Mouse (Mus musculus) hindbrain, postnatal 0 days (tissue): ENCODE data around the gene Doc2g. TPM values are rescaled to one million over a fixed set of nuclear protein-coding genes. Genes with fewer than 3 reads are reported as not detected.

Experiments used
- ATAC-seq: fragments of 200-750 bp; cut with Nextera tagmentation; 2 replicates; pipeline ENCODE4 v1.8.0; 2017; ENCODE audit warnings: mild to moderate bottlenecking, moderate TSS enrichment, moderate library complexity
- DNase-seq: peaks from one replicate; pipeline ENCODE4 v3.0.0-alpha.2; 2015; ENCODE audit warnings: low spot score
- H3K27ac ChIP-seq: fragments of 300-500 bp; sonication (generic); 2 replicates; pipeline ENCODE4 v1.5.1; 2014; ENCODE audit warnings: mild to moderate bottlenecking
- H3K27me3 ChIP-seq: fragments of 300-500 bp; sonication (generic); 2 replicates; pipeline ENCODE4 v1.6.1; 2014; ENCODE audit warnings: low read length, mixed read lengths; ENCODE audit not compliant: insufficient read depth
- H3K36me3 ChIP-seq: fragments of 300-500 bp; sonication (generic); 2 replicates; pipeline ENCODE4 v1.6.1; 2014; ENCODE audit warnings: low read length, mixed read lengths; ENCODE audit not compliant: insufficient read depth
- H3K4me1 ChIP-seq: fragments of 300-500 bp; sonication (generic); 2 replicates; pipeline ENCODE4 v1.6.1; 2014; ENCODE audit warnings: antibody characterized with exemption, low read length, mixed read lengths; ENCODE audit not compliant: insufficient read depth
- H3K4me2 ChIP-seq: fragments of 300-500 bp; sonication (generic); 2 replicates; pipeline ENCODE4 v1.6.1; 2014; ENCODE audit warnings: low read depth, mild to moderate bottlenecking, low read length, moderate library complexity, mixed read lengths
- H3K4me3 ChIP-seq: fragments of 300-500 bp; sonication (generic); 2 replicates; pipeline ENCODE4 v1.5.1; 2014; ENCODE audit warnings: low read length
- H3K9ac ChIP-seq: fragments of 300-500 bp; sonication (generic); replicated peaks from 2 replicates; pipeline ENCODE4 v1.6.1; 2014; ENCODE audit warnings: mild to moderate bottlenecking, low read length, moderate library complexity, mixed read lengths
- H3K9me3 ChIP-seq: fragments of 300-500 bp; sonication (generic); 2 replicates; pipeline ENCODE4 v1.6.1; 2016; ENCODE audit warnings: low read length, mixed read lengths
- CTCF ChIP-seq: IDR thresholded peaks from 2 replicates; pipeline ENCODE4 v1.5.1; 2016; ENCODE audit warnings: antibody characterized with exemption, control low read depth, low read depth
- WGBS: fragments of 180-500 bp; shearing (Covaris S2); extraction: QIAGEN DNeasy Blood & Tissue Kit; methylation state at CpG from one replicate; pipeline ENCODE4 v1.1.7; 2014; 5-methylcytosine and 5-hydroxymethylcytosine counted together
- polyA plus RNA-seq: library from polyadenylated mRNA; unstranded; fragments of >200 nt; fragmentation: Nextera tagmentation; extraction: Ambion mirVana; gene quantifications from 2 replicates; pipeline ENCODE4 v1.2.1, GENCODE M21; 2015
- total RNA-seq: library from RNA; depleted of rRNA; stranded (reverse); fragments of >200 nt; gene quantifications from 2 replicates; pipeline ENCODE4 v1.2.3, GENCODE M21; 2014

Gene Doc2g
- total and polyA plus RNA-seq, 2 experiments from 2014 or later: 3.5 to 3.9 TPM

- H3K36me3 ChIP-seq: no peaks in the 10 kb centered on the region
- H3K4me2 ChIP-seq: no peak overlapping the region
- no peaks in the 10 kb centered on the region for H3K27me3 ChIP-seq
- TF ChIP-seq CTCF: peak; percentile 88
- H3K9me3 ChIP-seq: no peaks in the 10 kb centered on the region
- ATAC-seq (peak; percentile 82), DNase-seq (peak; percentile 91)
- H3K27ac ChIP-seq: peak overlapping the region; percentile 26; the same call in 1 of the 2 replicates
- no peak overlapping the region for H3K4me3 ChIP-seq
- H3K4me1 ChIP-seq: peaks cover 5% of the 10 kb centered on the region; the same call in 1 of the 2 replicates
- H3K9ac ChIP-seq: no peak overlapping the region
- 20% methylated on average over 4 of the region's 4 CpGs for WGBS
These were observed 22.8 kb upstream of the Doc2g start for GRCm38 (mm10) chr19:3980309-3980708.

- TF ChIP-seq CTCF: no peak
- H3K4me3 ChIP-seq: no peak overlapping the region
- no peak overlapping the region for H3K4me2 ChIP-seq
- peaks cover 5% of the 10 kb centered on the region; the same call in 1 of the 2 replicates for H3K4me1 ChIP-seq
- WGBS: 85% methylated on average over 9 of the region's 9 CpGs
- DNase-seq (no peak), ATAC-seq (no peak)
- H3K9ac ChIP-seq: no peak overlapping the region
- H3K36me3 ChIP-seq: no peaks in the 10 kb centered on the region
- H3K9me3 ChIP-seq: no peaks in the 10 kb centered on the region
- H3K27ac ChIP-seq: no peak overlapping the region
- no peaks in the 10 kb centered on the region for H3K27me3 ChIP-seq
These were observed 22.2 kb upstream of the Doc2g start for GRCm38 (mm10) chr19:3980917-3981316.

- H3K4me1 ChIP-seq: peaks cover 5% of the 10 kb centered on the region; the same call in 1 of the 2 replicates
- WGBS: 35% methylated on average over 9 of the region's 9 CpGs
- no peak overlapping the region for H3K9ac ChIP-seq
- no peak overlapping the region for H3K4me3 ChIP-seq
- no peak for TF ChIP-seq CTCF
- H3K27me3 ChIP-seq: no peaks in the 10 kb centered on the region
- DNase-seq (no peak), ATAC-seq (no peak)
- no peak overlapping the region for H3K27ac ChIP-seq
- no peaks in the 10 kb centered on the region for H3K36me3 ChIP-seq
- no peaks in the 10 kb centered on the region for H3K9me3 ChIP-seq
- no peak overlapping the region for H3K4me2 ChIP-seq
These were observed 19.4 kb upstream of the Doc2g start for GRCm38 (mm10) chr19:3983527-3984200.

- Histone ChIP-seq H3K27ac (no peak overlapping the region; the same call in 1 of the 2 replicates), H3K36me3 (no peaks in the 10 kb centered on the region), H3K9ac (no peak overlapping the region), H3K4me3 (no peak overlapping the region), H3K4me1 (peaks cover 5% of the 10 kb centered on the region; the same call in 1 of the 2 replicates), H3K9me3 (no peaks in the 10 kb centered on the region), H3K27me3 (no peaks in the 10 kb centered on the region), H3K4me2 (no peak overlapping the region)
- TF ChIP-seq CTCF: no peak
- ATAC-seq (no peak), DNase-seq (no peak)
- WGBS: 12% methylated on average over 8 of the region's 8 CpGs
These were observed 17.8 kb upstream of the Doc2g start for GRCm38 (mm10) chr19:3985261-3985681.

GRCm38 (mm10) chr19:3986334-3986733 is 16.8 kb upstream of the Doc2g start, which contains the start of gene Acy3:
Gene Acy3, plus strand, starts transcription at chr19:3986570.
- 21% methylated on average over 8 of the region's 8 CpGs for WGBS
- no peak within 1 kb of the TSS for H3K9ac ChIP-seq
- DNase-seq (peak; percentile 34), ATAC-seq (no peak)
- H3K4me3 ChIP-seq: no peak within 1 kb of the TSS
- no peaks in the 10 kb centered on the region for H3K9me3 ChIP-seq
- H3K27me3 ChIP-seq: no peaks in the 10 kb centered on the region
- H3K27ac ChIP-seq: no peak within 1 kb of the TSS
- no peaks in the 10 kb centered on the region for H3K36me3 ChIP-seq
- no peak within 1 kb of the TSS for H3K4me2 ChIP-seq
- 0 out of 2 replicates have a peak, but pooled peaks cover 5% of the 10 kb centered on the region for H3K4me1 ChIP-seq
- no peak for TF ChIP-seq CTCF

GRCm38 (mm10) chr19:3988066-3988465 is 15.0 kb upstream of the Doc2g start:
- WGBS: 93% methylated on average over 14 of the region's 14 CpGs
- DNase-seq (no peak), ATAC-seq (no peak)
- Histone ChIP-seq H3K27ac (no peak overlapping the region), H3K4me1 (0 out of 2 replicates have a peak, but pooled peaks cover 5% of the 10 kb centered on the region), H3K4me3 (no peak overlapping the region), H3K9me3 (no peaks in the 10 kb centered on the region), H3K27me3 (no peaks in the 10 kb centered on the region), H3K4me2 (no peak overlapping the region), H3K9ac (no peak overlapping the region), H3K36me3 (no peaks in the 10 kb centered on the region)
- TF ChIP-seq CTCF: no peak

GRCm38 (mm10) chr19:3988750-3989149 is 14.4 kb upstream of the Doc2g start:
- 0 out of 2 replicates have a peak, but pooled peaks cover 4% of the 10 kb centered on the region for H3K4me1 ChIP-seq
- ATAC-seq: no peak

More at GRCm38 (mm10) chr19:3988750-3989149, 14.4 kb upstream of the Doc2g start:
- Histone ChIP-seq H3K27me3 (no peaks in the 10 kb centered on the region), H3K36me3 (no peaks in the 10 kb centered on the region), H3K9ac (no peak overlapping the region), H3K9me3 (no peaks in the 10 kb centered on the region), H3K4me3 (no peak overlapping the region), H3K27ac (no peak overlapping the region), H3K4me2 (no peak overlapping the region)
- peak; percentile 34; the same call in 1 of the 2 replicates for TF ChIP-seq CTCF
- WGBS: 92% methylated on average over 4 of the region's 4 CpGs
- DNase-seq: no peak
